Mouse (Mus musculus): ENCODE data around the gene Atxn7l3b.

Atxn7l3b gene

DNA sequence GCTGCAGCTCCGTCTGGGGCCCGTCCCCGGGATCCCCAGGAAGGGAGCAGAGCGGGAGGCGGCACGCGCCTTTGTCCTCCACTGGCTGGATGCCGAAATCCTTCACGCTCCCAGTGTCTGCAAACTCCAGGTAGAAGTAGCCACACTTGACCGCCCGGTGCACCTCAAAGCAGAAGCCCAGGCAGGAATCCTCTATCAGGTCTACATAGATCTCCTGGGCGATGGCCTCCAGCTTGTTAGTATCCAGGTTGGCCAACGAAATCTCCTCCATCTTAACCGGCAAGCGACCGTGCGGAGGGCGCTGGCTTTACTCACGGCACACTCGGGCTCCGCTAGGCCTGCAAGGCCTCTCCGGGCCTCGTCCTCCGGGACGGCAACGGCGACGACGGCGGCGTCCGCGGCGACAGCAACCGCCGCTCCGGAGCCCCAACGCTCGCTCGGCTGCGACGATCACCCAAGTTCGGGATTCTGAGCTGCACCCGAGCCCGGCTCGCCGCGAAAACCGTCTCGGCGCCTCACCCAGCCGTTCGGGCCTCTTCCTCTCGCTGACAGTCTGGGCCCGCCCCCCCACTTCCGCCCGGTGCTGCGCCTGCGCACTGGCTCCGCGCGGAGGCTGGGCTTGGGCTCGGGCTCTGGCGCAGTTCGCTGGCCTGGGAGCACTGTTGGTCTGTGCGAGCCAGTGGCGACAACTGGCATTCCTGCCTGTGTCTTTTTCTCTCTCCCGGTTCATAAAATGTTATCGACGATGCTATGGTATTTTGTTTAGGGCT is at the start of gene Atxn7l3b:
Atxn7l3b (minus strand) TSS at position 550 of the 770 bp plus-strand sequence.
- peak; percentile 96 to 97 for DNase-seq

DNA sequence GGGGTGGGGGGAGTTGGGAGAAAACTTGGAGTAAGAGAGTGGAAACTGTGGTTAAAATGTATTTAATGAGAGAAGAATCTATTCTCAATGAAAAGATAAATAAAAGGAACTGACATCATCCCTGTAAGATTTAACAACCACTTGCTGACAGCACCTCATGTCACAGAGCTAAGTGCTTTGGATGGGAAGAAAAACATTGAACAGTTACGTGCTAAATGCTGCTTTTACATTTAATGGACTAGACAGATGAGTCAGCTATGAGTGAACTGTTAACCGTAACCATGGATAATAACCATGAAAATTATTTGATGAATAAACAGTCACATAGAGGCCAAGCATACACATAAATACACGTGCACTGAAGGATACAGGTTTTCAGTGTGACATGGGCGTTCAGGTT is 48.8 kb upstream of the Atxn7l3b start:
- no peak for DNase-seq

DNA sequence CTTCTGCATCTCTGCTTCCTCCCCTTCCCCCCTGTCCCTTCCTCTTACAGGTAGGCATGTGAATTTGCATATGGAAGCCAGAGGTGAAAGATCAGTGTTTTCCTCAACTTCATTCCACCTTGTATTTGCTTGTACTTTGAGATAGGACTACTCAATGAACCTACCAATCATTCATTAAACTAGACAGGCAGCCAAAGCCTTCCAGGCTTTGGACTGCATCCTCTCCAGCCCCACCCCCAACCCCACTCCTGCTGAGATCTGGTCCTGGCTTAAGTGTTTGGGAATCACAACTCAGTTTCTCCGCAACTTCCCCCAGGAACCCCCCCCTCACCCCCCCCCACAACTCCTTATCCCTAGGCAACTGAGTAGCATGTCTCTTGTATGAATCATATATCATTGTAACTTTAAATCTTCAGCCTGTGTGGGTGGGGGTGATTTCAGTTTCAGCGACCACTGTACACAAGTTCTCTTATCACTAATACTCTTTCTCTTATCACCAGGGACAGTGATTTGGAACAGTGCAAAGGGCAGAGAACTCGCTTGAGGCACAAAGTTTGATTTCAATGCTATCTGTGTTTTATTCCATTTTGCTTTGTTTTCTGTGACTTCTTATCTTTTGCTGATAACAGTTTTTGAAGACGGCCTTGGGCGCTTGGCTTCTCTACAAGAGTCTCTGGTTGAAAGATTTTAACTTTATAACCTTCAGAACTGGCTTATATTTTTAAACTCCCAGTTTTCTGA is 44.7 kb upstream of the Atxn7l3b start:
- DNase-seq, result no peak

DNA sequence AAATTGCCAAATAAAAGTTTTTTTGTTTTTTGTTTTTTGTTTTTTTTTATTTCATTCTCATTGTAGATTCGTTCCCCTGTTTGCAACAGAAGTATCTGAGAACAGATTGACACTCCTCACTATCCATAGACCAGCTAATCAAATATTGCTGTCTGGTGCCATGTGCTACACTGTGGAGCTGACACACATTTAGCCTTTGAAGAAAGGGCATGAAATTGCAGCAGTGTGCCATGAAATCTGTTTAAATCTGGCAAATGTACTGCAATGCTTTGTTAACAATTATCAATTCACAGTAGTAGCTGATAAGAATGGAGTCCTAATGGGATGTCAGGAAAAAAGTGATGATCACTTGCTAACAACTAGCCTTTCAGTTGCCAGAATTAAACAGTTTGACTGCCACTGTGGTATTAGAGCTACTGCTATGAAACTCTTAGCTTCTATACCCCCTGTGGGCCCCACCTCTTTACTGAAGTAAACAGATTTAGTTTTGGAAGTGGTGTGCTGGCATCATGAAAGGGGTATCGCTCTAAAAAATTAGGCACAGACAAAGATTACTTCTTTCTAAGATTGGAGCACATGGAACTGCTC is 41.3 kb upstream of the Atxn7l3b start:
- no peak for DNase-seq

DNA sequence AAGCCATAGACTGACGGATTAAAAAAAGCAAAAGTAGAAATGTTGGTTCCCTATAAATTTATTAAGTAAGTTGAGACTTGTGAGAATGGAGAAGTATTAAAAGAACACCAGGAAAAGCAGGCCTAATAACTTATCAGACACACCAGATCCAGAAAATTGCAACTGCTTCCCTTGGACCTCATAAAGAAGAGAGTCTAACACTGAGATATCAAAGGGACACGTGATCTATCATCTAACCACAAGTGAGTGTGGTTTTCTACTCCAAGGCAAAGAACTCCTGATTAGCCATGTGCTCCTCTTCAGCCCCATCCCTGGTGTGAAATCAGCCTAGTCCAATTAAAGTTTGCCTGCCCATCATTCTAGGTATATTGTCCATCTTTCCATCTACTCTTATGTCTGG is 38.8 kb upstream of the Atxn7l3b start:
- DNase-seq, result no peak

DNA sequence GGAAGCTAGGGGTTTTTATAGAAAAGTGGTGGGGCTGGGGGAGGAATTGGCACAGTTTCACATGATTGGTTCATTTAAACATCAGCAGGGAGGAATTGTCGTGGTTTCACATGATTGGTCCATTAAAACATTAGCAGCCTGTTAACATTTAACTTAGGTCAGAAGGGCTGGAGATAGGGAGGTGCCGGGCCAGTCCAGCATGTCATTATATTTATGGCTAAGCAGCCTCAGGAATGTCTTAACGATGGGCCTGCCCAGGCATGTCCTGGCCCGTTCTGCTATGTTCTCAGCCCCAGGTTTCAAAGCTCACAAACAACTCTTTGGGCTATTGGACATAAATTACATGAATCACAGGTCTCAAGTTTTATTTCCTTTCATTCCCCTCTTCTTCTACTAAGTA is 33.4 kb upstream of the Atxn7l3b start:
- peak; percentile 32 to 56 for DNase-seq

DNA sequence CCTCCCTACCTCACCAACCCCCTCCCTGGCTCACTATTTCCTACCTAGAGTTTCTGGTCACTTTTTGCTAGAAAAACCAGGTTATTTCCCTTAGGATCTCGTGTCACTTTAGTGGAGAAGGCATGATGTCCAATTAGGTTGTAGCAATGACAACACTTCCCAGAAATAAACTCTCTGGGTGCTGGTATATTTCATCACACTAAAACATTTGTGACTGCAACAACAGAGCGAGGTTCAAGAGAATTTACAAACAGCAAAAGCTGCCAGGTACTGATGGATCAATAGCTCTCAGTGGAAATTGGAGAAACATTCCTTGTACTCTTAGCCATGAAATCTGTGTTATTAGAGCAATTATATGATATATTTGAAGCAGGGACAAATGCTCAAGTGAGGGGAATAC is 25.3 kb upstream of the Atxn7l3b start:
- DNase-seq, result no peak

DNA sequence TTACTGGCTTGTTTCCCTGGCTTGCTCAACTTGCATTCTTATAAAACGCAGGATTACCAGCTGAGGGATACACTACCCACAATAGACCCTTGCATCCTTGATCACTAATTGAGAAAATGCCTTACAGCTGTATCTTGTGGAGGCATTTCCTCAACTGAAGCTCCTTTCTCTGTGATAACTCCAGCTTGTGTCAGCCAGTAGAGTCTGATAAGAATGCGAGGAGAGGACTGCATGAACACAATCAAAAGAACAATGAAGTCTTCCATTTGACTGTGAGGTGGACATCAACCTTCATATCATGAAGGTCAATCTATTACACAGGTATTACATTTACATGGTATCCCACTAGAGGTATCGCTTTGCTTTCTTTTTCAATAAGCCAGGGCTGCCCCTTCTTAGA is 19.7 kb upstream of the Atxn7l3b start:
- DNase-seq, result no peak

DNA sequence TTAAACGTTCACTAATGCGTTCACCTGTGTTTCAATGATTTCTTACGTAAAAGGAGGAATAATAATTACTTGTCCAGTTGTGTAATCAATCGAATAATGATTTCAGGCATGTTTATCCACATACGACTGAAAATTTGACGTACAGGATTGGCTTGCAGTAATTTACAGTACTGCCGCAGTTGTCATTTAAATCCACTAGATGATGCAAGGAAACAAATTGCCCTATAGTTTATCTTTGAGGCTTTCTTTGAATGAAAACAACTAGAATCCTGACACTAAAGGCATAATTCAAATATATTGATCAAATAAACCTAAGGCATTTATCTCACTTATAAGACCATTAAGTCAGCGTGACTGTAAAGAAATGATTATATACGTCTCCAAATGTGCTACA is 418 bp upstream of the Atxn7l3b start:
- DNase-seq, result no peak

DNA sequence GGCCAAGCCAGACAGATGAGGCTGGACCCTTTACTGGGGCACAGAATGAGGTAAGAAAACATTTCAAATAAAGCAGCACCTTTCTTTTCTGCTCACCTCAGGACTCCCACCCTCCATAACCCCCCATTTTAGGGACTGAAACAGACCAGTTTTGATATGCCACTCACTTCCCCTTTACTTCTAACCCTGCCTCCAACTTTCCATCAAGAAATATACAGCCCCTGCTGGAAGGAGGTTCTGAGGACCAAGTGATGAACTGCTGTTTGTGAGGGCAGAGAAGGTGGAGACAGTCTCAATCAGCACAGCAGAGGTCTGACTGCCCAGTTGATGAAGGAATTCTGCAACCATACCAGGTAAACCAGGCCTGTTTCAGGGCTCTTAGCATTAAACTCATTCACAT is 1.8 kb downstream of the Atxn7l3b start:
- DNase-seq, result no peak

DNA sequence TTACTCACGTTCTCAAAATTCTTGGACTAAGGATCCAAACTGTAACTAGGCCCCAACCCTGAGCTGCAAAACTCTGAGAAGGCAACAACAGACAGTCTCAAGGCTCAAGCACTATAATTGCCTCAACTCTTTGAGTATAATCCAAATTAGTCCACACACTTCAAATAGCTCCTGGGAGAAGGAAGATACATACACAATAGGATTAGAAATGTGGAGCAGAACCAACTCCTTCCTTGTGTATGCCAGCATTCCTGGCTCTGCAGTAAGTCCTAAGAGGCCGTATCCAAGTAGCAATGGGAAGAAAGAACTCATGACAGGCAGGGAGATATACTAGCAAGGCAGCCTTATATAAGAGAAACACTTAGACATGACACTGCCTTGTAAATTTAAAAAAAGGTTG is 2.5 kb downstream of the Atxn7l3b start:
- DNase-seq, result no peak

DNA sequence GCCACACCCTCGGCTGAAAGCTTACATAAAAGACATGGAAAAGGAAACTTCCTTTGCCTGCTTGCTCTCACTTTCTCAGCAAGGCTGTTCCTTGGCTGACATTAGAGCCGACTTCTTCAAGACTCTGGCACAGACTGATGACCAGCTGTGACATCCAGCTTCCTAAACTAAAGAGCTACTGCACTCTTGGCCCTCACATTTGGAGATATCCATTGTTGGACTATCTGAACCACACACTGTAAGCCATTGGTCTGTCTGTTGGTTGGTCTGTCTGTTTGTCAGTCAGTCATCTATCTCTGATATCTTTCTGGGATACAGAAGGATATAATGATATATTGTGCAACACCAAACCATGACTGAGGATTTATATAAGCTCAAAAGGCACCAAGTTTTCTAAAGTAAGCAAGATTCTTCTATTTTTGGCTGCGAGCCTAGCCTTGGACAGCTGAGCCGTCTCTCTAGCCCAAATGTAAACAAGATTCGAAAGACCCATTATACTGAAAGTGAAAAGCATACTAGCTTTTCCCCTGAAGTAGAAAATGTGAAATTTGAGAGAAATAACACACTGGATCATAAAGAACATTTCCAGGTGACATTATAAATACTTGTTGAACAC is 12.1 kb downstream of the Atxn7l3b start:
- peak in 1 of 2 experiments; percentile 5 for DNase-seq

DNA sequence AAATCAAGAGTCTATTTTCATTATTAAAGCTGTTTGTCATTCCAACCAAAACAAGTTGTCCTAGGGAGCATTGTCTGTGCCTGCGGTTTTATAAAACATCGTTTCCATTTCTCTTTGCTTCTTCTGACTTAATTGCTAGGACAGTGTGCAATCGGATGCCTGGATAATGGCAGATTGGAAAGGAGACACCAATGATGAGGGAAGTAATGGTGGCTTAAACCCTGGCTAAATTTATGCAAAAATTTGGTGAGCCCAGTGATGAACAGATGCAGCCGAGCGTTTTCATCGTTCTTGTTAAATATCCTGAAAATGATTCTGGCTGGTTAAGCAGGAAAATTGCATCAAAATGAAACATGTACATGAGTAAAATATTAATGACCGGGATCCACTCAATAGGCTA is 28.6 kb downstream of the Atxn7l3b start:
- no peak for DNase-seq

DNA sequence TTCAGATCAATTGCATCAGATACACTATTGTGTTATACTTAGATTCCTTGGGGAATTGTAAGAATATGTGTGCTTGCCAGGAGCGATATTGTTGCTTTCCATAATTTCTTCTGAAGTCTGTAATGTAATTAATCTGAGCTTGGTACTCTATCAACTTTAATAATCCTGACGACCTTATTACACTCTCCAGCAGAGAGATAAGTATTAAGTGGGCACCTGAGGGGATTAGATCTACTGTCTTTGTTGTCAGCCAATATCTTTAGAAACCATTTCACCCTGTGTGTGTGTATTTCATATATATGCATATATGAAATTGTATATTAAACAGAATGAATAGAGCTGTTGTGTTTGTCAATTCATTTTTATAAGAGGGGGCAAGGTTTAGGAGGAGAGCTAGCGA is 29.0 kb downstream of the Atxn7l3b start:
- DNase-seq, result no peak

DNA sequence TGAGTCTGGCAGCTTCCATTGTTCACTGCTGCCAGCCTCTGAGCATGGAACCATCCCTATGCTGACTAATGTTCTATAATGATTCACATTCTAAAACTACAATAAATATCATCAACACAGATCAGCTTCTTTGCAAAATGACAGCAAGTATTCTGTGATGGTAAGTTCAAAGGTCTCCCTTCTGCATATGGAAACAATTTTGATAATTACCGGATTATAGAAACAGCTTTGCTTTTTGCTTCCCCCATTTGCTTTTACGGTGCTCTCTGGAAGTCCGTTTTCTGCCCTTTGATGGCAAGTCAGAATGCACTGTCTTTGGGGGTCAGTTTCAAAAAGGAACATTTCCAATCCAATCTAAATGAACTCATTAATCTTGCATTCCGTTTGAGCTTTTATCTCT is 32.2 kb downstream of the Atxn7l3b start:
- no peak for DNase-seq

DNA sequence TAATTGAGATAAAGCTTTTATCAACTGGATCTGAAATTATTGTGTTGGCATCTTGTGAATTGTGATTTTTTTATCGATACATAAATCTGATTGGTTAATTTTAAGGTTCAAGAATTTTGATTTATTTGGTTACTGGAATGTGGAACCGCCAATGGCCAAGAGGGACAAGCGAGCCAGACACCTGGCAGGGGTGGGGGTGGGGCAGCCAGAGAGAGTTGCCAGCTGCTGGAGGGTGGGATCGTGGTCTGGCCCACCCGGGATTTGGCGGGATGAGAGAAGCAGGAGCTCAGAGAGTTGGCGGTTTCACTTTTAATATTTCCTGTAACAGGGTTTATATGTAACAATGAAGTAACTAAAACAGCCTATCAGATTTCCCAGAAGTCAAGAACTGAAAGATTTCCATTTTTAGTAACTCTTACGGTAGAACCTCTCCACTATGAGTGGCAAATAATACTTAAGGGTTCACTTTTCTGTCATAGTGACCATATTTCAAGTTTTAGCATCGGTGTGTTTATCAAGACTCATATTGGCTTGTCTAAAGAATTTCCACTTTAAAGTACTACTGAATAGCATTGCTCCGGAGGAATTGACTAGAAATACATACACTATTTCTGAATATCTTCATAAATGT is 35.1 kb downstream of the Atxn7l3b start:
- no peak for DNase-seq

DNA sequence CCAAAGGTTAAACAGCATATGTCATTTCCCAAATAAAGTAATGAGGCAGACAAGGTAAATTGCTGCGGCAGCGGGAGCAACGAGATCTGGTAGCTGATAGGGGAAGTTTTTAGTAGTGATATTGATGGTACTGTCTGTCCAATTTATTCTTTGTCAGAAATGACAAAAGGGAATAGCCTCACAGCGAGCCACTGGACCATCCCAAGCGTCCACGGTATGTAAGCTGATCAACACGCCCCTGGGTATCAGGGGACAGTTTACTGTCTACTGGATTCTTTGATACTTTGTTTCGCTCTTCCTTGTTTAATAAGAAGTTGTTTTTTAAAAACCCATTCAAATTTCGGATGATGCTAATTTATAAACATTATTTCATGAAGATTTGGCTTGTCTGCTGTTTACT is 44.7 kb downstream of the Atxn7l3b start:
- no peak for DNase-seq

DNA sequence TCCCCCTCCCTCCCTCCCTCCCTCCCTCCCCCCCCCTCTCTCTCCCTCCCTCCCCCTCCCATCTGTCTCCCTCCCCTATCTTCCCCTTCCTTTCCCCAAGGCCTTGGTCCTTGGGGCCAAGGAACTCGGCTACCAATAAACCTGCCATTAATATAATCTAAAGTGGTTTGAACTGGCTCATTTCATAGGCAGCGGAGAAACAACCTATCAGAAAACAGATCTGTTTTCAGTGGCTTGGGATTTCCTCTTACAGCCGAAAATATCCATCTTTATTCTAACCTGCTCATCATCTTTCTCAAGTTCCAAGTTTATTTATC is 45.2 kb downstream of the Atxn7l3b start:
- no peak for DNase-seq

DNA sequence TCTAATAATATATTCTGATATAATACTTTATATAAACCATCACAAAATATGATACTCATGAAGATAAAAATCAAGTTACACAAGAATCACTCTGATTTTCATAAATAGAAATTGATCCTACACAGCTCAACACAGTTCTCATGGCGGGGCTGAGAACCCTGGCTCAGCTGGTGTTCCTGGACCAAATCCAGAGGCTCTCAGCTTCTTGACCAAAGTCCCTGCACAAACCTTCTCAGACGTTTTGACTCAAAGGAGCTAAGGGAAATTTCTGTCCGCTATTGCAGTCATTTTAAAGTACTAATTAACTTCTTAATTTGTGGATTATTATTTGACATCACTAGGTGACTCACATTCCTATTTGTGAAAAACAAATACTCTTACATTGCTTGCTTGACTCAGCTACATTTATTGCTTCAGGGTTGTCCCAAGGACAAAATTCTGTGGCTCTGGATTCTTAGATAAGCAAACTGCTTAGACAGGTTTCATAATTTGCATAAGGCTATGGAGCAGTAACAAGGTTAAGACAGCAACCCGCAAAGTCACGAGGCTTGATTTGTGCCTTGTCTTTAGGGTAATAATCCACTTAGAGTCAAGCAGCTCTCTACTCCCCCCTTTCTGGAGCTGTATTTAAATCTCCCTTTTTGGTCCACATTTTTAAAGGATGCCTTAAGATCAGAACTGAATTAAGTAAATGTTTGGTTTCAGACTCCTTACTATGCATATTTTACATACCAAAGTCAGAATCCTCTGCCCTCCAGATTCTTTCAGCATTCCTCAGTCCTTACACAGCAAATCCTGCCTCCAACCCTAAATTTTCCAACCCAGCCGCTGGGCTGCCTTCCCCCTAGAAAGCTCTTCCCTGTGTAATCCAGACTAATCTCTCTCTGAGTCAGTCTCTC is 45.8 kb downstream of the Atxn7l3b start:
- peak; percentile 3 to 10 for DNase-seq

DNA sequence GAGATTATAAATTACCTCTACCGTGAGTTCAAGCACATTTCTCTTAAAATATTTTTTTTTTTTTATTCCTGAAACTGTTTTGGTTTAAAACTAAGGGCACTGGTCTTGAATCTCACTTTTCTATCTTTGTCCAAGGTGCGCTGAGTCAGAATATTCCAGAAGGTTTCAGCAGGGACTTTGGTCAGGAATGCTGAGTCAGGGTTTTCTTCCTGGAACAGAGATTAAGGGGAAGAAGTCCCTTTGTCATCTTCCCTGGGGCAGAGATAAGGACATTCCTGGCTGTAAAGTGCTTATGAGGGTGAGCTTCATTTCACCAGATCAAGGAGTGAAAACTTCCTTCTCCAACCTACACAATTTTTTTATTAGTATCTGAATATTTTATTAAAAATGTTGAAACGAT is 46.7 kb downstream of the Atxn7l3b start:
- DNase-seq, result no peak

DNA sequence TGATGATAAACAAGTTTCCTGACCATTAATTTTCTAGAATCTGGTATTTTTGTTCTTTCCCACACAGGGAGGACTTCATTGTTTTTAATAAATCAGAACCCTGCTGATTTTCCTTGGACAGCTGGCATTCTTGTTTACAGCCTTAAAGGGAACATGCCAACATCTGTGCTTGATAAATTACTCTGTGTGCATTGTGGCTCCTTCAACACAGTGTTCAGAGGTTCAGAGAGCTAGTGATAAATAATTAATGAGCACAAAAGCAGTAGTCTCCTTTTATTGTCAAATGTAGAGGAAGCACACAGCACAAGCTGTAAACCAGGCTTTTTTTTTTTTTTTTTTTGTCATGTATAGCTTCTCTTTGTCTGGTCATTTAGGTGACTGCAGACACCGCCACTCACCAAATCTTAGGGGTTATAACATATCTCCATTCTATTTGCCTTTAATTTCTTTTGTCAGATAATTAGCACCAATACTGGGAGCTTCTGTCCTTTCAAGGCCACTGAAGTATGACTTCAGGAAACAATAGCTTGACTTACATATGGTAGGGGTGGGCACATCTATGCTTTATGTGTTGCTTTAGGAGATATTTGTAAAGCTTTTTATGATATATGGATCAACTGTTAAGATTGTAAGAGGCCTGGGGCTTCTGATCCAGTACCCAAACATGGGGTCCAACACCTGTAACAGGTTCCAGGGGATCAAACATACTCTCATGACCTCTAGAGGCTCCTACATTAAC is 52.0 kb downstream of the Atxn7l3b start:
- DNase-seq, result no peak
